Mouse (Mus musculus) left cerebral cortex, adult 11 months (tissue): ENCODE measurements at regions not wholly inside any gene's neighbourhood (a gene's known extent, or its start where the extent isn't known, plus 50 kb on each side); places are given as distances from the start of the nearest gene placed in this dataset.

ENCODE experiments used
- DNase-seq: peaks from one replicate; pipeline ENCODE4 v3.0.0; 2022; ENCODE audit warnings: low spot score

GRCm38 (mm10) chrX:7474831-7475230 lies 98.6 kb upstream of the Foxp3 start:
- DNase-seq, result no peak

DNA sequence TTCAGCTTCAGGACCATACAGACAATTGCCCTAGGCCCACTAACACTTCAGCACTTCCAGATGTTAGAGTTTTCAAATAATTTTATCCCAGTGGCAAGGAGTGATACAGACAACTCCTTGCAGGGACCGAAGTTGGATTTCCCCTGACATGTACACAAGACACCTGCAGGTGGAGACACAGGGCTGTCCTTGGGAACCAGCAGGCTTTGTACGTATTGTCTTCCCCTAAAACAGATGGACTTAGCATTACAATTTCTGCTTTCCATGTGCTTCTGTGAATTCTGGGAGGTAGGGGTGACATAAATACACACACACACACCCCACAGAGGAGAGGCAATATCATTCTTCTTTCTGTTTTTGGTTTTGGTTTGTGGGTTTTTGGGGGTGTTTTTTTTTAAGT lies 98.2 kb upstream of the Usp27x start:
- DNase-seq, result peak; percentile 16

DNA sequence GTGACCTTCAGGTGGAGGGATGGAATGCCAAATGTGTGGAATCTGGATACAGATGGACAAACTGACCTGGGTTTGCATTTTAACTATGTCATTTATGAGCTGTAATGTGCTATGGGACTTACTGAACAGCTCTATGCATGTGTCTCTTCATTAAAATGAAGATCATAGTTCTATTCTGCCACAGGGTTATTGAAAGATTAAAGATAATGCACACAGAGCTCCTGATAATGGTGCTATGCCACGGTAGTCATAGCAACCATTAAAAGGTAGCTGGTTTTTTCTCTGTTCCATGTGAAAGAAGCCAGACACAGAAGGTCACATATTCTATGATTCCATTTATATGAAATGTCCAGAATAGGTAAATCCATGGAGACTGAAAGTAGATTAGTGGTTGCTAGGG lies 94.2 kb upstream of the Usp27x start:
- DNase-seq, result no peak

DNA sequence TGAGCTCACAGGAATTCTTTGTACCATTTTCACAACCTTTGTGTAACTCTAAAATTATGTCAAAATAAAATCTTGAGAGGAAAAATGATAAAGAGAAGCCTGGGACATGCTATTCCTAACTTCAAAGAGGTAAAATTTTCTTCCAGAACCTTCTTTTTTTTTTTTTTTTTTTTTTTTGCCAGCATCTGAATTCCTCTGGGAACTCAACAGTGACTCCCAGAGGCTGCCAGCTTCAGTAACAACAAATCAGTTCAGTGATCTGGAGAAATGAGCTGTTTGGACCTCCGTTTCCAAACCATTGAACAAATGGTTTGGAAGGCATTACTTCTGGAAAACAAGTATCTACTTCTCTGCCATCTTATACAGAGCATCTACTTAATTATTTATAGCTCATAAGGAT lies 92.4 kb upstream of the Usp27x start:
- no peak for DNase-seq

- DNase-seq, result no peak
Observed at GRCm38 (mm10) chrX:7456851-7457250, 81.2 kb upstream of the Usp27x start.

DNA sequence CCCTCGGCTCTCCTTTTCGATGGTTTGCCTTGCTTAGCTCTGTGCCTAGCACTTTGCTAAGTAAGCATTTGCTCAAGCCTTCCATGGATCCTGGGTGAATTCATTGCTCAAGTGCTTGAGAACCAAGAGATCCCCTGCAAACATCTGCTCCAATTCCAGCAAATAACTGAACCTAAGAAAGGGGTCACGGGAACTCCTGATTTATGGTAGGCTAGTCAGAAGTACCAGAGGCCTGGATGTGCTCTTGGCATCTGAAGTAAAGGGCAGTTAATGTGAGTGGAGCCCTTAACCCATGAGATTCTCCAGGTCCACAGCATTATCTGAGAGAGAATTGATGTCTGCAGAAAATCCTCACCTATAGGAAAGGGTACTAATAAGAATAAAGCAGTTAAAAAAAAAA lies 69.4 kb upstream of the Usp27x start:
- no peak for DNase-seq

DNA sequence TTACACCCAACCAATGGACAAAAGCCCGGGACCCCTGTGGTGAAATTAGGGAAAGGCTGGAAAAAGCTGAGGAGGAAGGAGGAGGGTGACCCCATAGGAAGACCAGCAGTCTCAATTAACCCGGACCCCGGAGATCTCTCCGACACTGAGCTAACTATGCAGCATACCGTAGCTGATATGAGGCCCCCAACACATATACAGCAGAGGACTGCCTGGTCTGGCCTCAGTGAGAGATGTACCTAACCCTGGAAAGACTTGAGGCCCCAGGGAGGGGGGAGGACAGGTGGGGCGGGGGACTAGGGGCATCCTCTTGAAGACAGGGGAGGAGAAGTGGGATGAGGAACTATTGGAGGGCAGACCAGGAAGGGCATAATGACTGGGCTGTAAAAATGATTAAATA lies 69.0 kb upstream of the Usp27x start:
- no peak for DNase-seq

DNA sequence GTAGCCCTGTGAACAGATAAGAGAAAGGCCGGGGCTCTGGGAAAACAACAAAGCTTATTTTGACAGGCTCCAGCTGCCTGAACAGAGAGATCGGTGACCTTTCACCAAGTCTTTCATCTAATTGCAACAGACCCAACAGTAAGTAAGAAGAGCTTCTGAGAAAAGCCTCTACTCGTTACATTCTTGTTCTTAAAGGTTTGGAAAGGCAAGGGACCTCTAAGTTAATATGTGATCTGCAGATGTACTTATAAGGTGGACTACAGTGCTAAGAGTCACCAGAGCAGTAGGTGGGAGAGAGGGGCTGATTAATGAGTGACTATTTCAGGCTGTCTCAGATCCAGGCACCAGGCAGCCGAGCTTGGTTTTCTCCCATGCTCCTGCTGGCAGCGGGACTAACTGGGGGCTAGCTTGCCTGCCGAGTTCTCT lies 68.4 kb upstream of the Usp27x start:
- no peak for DNase-seq

GRCm38 (mm10) chrX:7435375-7436042 lies 59.9 kb upstream of the Usp27x start:
- no peak for DNase-seq

GRCm38 (mm10) chrX:7434268-7434667 lies 58.6 kb upstream of the Usp27x start:
- no peak for DNase-seq

- no peak for DNase-seq
Observed at GRCm38 (mm10) chrX:7430456-7430855, 54.8 kb upstream of the Usp27x start.

DNA sequence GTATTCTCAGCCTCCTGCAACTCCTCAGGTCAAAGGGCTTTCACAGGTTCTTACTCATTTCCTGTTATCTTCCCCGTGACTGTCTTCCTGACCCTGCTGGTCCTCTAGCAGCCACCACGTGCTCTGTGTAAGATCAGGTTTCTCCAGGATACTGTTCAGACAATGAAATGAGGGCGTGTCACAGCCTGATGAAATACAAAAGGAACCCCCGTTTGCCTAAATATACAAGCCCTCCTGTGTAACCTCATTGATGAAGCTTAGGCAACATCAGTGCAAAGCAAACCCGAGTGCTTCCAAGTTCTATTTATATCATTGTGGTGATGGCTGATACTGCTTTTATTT lies 53.9 kb upstream of the Usp27x start:
- DNase-seq, result no peak

DNA sequence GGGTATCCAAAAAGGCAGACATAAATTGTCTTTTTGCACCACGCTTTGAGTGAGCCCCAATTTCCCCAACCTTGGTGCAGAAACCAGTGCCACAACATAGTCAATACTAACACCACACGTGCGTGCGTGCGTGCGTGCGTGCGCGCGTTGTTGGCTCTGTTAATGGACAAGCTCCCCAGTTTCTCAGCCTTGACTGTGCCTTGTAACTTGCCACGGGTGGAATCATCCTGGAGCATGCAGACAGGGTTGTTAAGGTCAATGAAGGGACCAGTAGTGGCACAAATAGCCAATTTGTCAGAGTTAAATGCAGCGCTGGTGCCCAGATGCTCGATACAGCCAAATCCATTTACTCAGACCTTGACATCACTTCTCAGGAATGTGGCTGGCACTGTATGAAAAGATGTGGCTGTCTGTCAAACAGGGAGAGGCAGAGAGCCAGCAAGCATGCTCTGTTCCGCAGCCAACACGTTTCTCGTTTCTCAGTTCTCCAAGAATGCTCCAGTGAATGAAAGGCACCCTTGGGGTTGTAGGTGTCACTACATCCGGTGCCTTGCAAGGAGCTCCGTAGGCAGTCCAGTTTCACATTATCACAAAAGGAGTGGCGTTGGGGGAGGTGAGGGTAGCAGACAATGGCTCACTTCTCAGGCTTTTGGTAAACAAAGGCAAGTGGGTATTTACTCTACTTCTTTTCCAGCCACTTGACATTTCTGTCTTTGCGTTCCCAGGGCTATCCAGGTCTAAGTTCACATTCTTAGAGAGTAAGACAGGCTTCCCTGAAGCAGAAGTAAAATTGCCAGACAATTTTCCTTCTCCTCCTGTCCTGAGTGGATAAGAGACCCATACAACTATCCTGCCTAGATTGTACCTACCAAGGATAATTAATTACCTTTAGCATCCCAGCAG lies 53.2 kb upstream of the Usp27x start:
- DNase-seq, result no peak
